Mouse (Mus musculus) hematopoietic stem cell, adult 5-6 weeks (primary cell): Measurements from ENCODE around the gene Surf1. TPM values are rescaled to one million over a fixed set of nuclear protein-coding genes. Genes with fewer than 3 reads are reported as not detected.

Experiments
- ATAC-seq, 2 experiments: fragments of 125-278 bp in 1 of 2; replicated peaks in 1 of 2; 2 replicates each; pipeline ENCODE4 v1.8.0; 2016 to 2017; ENCODE audit warnings: inconsistent platforms in 2 of 2, mild to moderate bottlenecking in 2 of 2, moderate number of reproducible peaks in 2 of 2, low read depth in 1 of 2, moderate TSS enrichment in 1 of 2; ENCODE audit not compliant: low FRiP score in 2 of 2, poor library complexity in 2 of 2, severe bottlenecking in 2 of 2, insufficient read depth in 1 of 2, low TSS enrichment in 1 of 2
- total RNA-seq: library from RNA; stranded (forward); fragments of 172-1452, 232-1000 nt; gene quantifications from 2 replicates; pipeline ENCODE4 v1.2.3, GENCODE M21; 2017

The Surf1 gene
- total RNA-seq = 60.8 and 67.5 TPM in 2 replicates

DNA sequence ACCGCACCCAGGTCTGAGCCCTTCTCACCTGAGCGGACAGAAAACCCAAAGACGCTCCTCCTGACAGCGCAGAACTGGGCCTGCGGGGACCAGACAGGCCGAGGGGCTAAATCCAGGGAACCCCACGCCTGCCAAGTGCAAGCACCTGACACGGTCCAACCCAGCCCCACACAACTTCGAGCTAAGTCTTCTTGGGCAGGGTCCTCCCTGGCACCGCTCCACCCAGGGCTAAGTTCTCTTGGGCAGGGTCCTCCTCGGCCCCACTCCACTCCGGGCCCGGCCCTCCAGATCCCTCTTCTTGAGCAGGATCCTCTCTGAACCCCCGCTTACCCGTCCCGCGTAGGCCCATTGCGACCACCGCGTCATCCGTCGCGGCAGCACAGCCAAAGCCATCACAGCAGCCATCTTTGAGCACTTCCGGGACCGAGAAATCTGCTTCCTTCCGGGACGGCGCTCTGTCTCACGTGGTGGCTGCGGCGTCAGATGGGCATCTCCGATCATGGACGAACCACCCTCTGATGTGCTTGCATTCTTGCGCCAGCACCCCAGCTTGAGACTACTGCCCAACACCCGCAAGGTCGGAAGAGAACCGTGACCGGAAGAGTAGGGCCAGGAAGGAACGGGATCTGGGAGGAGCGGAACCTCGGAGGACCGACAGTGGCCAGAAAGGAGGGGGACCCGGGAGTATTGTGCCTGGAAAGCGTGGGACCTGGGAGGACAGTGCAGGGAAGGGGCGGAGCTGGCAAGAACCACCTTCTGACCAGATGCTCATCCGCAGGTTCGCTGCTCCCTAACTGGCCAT lies at the start of gene Surf1, which contains the start of gene Surf2:
Gene Surf1, minus strand, starts transcription at position 604 of the 802 bp plus-strand sequence.
Gene Surf2, plus strand, starts transcription at position 441 of the 802 bp plus-strand sequence.
- peak; percentile 85 to 89 for ATAC-seq

DNA sequence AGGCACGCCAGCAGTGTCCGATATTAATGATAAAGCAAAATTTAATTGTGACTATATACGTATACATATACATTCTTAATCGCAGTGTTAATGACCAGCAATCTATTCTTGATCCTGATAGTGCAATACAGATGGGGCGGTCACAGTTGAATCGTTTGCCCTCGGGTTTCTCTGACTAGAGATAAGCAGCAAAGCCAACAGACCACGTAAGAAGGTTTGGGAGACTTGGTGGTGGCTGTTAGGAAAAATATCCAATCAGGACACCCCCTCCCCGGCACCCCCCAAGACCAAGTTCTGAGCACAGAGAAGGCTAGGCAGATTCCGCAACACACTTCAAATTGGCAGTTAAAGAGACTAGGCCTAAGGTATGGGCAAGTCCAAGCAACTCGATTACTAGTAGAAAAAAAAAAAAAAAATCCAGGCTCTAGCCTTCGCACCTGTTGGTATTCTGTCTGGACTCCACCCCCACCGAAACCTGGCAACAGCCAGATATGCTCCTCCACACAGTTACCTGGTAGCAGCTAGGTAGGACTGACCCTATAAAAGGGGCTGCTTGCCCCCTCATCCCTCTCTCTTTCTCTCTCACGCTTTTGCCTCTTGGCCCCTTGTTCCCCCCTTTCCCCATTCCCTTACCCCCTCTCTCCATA lies 48.5 kb upstream of the Surf1 start:
- ATAC-seq = no peak

DNA sequence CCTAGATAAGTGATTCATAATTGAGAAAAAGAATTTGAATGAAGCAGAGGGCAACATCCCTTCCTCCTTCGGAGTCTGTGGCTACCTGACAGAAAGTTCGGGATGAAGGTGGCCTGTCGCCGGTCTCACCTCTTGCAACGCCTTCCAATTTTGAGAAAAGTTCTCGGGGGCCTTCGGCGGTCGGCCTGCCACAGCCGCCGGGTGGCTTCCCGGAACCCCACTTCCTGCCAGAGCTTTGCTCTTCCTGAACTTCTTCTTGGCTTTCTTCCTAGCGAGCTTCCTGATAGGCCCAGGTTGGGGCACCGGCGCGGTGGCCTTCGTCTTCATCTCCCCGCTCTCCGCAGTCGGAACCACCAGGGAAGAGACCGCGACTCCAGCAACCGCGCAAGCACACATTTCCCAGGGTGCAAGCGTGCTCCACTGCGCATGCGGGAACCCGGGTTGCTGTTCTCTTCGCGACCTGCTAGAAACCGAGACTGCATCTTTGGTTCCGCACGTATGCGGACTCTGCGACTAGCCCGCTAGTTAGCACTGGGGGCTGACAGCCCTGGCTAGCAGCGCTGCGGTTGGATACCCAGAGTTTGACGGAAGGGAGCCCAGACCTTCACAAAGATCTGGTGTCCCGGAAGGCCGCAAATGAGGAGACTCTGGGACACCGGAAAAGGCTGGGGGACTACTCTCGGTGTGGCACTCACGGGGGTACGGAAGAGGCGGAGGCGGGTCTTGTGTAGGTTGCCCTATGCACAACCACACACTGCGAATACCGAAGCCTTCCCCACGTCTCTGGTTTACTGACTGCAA lies 47.8 kb upstream of the Surf1 start, which contains the start of gene Rexo4:
Gene Rexo4, minus strand, starts transcription at position 464 of the 801 bp plus-strand sequence.
- ATAC-seq = peak; percentile 92 to 95

DNA sequence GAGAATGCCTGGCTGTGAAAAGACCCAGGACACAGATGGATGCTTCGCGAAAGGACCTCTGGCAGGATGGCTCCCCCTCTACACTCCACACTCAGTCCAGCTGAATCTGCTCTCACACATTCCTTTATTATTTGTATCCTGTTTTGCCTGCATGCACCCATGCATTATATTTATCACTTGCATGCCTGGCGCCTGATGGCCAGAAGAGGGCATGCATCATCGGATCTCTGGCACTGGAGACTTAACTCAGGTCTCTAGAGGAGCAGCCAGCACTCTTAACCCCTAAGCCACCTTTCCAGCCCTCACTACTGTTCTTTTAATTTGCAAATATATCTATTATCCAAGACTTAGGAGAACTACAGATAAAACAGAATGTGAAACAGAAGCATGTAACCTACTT lies 44.4 kb upstream of the Surf1 start:
- no peak for ATAC-seq

DNA sequence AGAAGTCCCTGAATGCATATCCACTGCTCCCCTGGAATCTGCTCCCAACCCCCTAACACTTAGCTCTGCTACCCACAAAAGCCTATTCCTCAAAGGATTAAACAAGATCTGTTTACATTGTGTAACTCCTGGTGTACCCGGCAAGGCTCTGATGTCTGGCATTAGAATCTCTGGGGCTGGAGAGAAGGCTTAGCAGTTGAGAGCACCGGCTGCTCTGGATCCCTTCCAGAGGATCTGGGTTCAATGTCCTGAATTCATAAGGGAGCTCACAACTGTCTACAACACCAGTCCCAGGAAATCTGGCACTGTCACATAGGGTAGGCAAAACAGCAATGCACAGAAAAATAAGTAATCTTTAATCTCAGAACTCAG lies 41.1 kb upstream of the Surf1 start:
- ATAC-seq = no peak

DNA sequence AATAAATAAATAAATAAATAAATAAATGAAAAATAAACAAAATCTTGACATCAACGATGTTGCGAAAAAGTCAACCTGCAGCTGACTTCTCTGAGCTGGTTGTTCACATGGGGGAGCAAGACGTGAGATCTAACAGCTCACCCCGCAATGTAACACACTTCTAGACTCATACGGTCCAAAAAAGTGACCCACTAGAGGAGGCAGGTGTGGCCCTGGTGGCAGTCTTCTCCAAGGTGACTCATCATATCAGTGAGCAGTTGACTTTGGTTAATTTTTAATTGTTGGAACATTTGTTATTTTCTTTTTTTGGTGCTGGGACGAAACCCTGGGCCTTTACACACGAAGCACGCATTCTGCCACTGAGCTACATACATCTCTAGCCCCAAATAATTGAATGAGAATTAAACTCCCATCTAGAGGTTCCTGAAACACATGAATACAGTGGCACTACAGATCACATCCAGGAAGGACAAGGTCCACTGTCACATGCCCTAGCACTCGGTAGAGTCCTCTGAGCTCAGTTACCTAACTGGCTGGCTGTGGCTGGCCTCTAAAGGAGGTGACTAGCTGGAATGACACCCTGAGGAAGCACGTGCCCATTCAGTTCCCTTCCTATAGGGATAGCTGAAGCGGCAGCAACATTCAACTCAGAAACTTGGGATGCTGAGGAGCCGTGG lies 40.6 kb upstream of the Surf1 start:
- ATAC-seq = no peak

DNA sequence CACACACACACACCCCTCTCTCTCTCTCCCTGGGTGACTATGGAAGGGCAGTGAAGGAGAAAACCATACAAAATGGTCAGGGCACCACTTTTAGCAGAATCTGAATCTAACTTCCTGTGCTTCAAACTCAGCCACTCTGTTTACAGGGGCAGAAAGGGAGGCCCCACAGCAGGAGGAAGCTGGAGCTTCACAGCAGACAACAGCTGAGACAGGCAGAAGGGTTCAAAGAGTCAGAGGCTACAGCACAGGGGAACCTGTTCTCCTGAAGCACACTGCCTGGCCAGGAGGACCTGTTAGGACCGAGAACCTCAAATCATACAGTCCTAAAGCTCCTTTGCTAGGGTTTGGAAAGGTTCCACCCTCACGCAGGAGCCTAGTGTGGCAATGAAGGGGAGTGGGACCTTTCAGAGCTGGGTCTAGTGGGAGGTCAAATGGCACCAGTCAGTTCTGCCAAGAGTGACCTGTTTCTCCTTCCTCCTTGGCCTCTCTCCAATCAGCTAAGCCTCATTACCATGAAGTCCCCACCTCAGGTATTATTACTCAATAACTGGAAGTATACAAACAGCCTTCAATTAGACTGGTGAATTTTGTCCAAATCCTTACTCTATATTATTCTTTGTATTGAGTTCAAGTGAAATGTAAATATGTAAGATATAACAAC lies 38.5 kb upstream of the Surf1 start:
- ATAC-seq = no peak

DNA sequence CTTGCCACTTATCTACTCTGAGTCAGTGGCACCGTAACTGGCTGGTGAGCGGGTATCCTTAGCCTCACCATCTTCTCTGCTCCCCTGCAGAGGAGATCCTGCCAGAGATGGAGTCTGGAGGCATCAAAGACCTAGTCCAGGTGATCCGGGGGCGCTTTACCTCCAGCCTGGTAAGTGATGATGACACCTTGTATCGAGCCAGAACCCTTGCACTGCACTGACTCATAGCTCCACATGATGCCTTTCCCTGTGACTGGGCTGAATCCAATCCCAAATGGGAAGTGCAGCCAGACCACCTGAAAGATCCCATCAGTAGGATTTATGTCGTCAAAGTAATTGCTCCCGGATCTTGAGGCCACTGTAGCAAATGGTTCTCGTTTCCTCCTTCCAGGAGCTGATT lies 36.5 kb upstream of the Surf1 start:
- no peak for ATAC-seq

DNA sequence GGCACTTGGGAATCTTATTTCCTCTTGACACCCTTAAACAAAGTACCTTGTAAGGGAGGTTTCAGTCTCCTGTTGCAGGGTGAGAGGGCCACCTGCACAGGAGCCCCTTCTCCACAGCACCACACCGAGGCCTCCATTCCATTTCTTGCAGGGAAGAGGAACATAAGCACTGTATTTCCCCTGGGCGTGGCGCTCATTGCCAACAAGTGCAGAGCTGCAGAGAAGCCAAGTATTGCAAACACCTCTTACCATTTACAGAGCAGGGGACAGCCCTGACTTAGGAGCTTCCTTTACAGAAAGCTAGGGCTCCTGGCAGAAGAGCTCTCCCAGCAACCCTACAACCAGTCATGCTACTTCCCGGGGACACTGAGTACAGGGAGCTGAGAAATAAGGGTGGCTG lies 35.9 kb upstream of the Surf1 start:
- ATAC-seq = no peak

DNA sequence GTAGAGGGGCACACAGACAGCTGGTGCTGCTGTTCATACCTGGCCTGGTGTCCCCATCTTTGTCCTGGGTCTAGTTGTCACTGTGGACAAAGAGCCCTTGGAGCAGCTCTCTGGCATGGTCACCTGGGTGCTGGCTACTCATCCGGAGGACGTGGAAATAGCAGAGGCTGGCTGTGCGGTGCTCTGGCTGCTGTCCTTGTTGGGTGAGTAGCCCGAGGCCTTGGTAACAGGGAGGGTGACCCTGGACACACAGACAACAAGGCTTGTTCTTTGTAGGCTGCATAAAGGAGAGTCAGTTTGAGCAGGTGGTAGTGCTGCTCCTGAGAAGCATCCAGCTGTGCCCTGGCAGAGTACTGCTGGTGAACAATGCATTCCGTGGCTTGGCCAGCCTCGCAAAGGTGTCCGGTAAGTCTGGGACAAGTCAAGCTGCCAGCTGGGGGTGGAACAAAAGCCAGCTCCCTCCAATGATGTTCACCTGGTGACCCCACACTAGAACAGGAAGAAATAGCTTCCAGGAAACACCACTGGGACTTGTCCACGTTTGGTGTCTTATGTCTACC lies 35.1 kb upstream of the Surf1 start:
- no peak for ATAC-seq

DNA sequence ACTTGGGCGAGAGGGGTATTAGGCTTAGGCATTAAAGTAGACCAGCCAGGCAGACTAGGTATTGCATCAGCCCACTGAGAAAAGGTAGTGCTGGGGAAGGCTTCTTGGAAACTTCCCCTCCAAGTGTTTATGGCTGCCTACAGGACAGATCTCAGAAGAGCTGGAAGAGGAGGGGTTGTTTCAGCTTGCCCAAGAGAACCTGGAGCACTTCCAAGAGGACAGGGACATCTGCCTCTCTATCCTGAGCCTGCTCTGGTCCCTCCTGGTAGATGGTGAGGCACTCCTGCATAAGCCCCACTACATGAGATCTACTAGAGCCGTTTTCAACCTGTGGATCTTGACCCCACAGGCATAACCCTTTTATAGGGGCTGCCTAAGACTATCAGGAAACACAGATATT lies 34.1 kb upstream of the Surf1 start:
- no peak for ATAC-seq

DNA sequence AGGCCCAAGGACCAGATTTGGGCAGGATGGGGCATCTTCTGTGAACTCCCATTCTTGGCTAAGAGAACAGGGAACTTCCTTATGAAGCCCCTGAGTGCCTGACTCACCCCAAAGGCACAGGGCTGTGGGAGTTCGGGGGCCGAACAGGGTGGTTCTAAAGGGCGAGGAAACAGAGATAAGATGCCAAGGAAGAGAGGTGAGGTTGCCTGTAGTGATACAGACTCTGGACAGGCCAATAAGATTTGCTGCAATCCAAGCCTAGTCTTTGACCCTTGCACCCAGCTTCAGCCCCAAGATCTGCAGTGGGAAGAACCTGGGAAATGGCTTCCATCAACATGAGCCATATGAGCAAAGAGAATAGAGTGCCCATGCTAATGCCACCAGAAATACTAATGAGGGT lies 26.9 kb upstream of the Surf1 start:
- ATAC-seq = no peak

DNA sequence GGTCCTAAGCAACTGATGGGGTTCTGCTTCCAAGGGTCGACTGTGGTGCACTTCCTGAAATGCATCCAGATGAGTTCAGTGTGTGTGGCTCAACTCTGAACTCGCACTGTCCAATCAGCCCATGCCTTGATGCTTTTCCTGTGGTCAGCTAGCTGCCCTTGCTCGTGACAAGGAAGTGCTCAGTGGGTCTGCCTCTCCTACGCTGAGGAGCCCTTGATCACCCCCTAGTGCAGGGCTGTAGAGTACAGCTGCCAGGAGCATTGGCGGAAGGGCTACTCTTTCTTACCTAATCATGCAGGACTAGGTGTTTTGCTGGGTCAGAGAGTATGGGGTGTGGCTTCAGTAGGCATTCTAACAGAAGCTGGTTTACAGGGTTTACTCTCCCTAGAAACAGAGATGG lies 25.2 kb upstream of the Surf1 start:
- peak; percentile 56 to 90; a peak in 3 of 4 replicates for ATAC-seq

DNA sequence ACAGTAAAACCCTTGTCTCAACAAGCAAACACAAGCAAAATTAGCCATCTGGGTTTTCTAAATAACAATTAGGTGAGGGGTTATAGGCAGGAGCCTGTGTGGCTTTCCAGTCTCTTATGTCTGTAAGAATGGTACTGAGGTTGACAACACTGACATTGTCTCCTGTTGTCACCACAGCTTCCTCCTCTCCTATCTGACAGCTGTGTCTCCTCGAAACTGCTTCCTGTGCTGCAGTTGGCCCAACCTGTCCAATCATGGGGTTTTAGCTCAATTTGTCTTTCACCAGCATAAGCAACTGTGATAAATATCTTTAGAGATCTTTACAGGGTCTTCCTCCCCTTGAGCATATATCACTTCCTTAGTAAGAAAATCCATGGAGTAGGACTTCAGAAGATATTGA lies 20.1 kb upstream of the Surf1 start:
- ATAC-seq = no peak

DNA sequence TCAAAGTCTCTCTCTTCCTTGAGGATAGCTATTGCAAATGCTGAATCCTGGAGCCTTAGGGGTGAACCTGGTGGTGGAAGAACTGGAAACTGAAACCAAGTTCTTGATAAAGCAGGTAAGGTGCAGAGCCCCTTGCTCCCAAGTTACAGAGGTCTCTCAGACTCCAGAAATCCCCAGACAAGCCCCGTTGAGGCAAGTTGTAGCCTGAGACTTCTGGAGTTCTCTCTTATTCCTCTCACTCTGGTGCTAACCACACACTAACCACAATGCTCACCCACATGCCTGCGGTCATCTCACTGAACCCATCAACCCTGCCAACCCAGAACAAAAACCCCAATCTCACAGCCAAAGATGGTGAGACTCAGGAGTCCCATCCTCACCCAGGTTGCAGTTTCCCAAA lies 19.0 kb upstream of the Surf1 start:
- no peak for ATAC-seq

DNA sequence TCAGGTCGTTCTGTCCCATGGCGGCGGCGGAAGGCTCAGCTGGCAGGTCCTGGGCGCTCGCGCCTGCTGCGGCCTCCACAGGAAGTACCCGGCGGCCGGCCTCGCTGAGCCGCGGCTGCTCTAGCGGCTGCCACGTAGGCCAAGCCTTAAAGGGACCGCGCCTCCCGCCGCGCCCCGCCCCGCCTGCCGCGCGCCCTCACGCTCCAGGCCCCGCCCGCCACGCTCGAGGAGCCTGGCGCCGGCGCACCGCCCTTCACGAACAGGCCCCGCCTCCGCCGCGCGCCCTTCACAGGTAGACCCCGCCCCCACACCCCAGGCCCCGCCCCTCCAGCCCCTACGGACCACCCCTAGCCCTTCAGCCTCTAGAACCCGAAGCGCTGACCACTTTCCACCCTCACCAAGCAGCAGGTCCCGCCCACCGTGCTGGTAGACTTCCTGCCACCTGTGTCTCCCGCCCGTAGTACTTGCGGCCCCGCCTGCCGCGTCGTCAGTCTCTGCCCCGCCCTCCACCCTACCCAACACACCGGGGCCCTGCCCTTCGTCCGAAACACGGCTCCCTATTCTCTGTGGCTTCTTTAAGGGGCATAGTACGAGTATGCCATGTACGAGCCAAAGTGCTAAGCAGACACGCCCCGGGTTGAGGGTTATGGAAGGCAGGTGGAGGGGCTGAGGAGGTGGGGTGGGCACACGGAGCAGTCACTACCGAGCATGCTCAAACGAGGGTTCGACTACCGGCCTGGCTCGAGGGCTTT lies 17.1 kb upstream of the Surf1 start, which contains the start of the genes Surf4 and Stkld1:
Gene Surf4, minus strand, starts transcription at position 625 of the 752 bp plus-strand sequence.
Gene Stkld1, plus strand, starts transcription at position 744 of the 752 bp plus-strand sequence.
- peak; percentile 91 to 93 for ATAC-seq
